Mouse (Mus musculus): Measurements from ENCODE around the gene Mms19. TPM values are rescaled to one million over a fixed set of nuclear protein-coding genes. Genes with fewer than 3 reads are reported as not detected.

Mms19 gene
- polyA plus RNA-seq, 1 experiment from 2014 or later: 27.5 TPM

DNA sequence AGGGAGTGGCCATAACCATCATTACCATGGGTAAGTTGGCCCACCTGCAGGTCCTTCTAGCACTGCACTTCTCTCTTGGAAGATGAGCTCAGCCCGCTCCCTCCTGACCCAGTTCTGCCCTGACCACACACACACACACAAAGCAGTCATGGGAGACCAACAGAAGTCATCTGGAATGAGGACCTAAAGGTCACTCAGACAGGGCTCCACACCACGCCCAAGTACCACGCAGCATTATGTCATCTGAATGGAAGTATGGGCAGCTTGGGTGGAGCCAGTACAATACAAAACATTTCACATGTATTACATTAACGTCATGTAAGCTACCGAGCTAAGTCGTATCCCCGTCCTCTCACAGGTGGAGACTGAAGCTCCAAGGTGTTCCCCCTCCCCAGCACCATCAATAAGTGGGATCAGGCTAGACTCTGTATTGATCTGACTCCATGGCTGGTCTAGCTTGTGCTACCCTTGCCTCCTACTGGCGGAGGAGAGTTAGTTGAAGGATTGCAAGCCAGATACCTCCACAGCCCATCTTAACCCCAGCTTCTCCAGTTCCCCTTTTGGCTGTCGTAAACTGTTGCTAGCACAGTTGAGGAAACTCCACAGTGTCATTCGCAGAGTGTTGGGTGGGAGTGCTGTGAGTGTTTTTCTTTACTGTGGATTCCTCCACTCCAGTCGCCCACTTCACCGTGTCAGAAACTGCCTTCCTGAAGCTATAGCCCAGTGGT is 20.5 kb upstream of the Mms19 start:
- Histone ChIP-seq H3K9ac (ENCODE audit: low read depth, low read length) (no peak overlapping the region), H3K27ac (replicated peaks; ENCODE audit: low read depth, low read length) (peak overlapping the region; percentile 84), H3K27me3 (replicated peaks; ENCODE audit: control insufficient read depth, insufficient read depth, low read length) (no peaks in the 10 kb centered on the region), H3K36me3 (ENCODE audit: control insufficient read depth, insufficient read depth, low read length) (no peaks in the 10 kb centered on the region), H3K4me3 (ENCODE audit: low read depth, low read length) (no peak overlapping the region), H3K4me2 (ENCODE audit: low read depth, low read length) (peak overlapping the region; percentile 6; the same call in 1 of the 2 replicates), H3K9me3 (ENCODE audit: control insufficient read depth, low read length) (no peaks in the 10 kb centered on the region), H3K4me1 (ENCODE audit: control insufficient read depth, insufficient read depth, low read length) (peaks cover 38% of the 10 kb centered on the region)
- no peak for ATAC-seq (ENCODE audit: low read depth)
- WGBS: 88% methylated on average over 12 of the region's 12 CpGs
- no peak for DNase-seq (ENCODE audit: low spot score)

GRCm38 (mm10) chr19:42000446-42000958 is 19.5 kb upstream of the Mms19 start:
- 0 out of 2 replicates have a peak overlapping the region, but pooled peaks have one; percentile 6 for H3K4me2 ChIP-seq (ENCODE audit: low read depth, low read length)
- peaks cover 32% of the 10 kb centered on the region for H3K4me1 ChIP-seq (ENCODE audit: control insufficient read depth, insufficient read depth, low read length)
- H3K9me3 ChIP-seq (ENCODE audit: control insufficient read depth, low read length): no peaks in the 10 kb centered on the region
- DNase-seq (ENCODE audit: low spot score) (peak; percentile 86), ATAC-seq (ENCODE audit: low read depth) (peak; percentile 76)
- no peak overlapping the region for H3K4me3 ChIP-seq (ENCODE audit: low read depth, low read length)
- no peak overlapping the region for H3K9ac ChIP-seq (ENCODE audit: low read depth, low read length)
- H3K36me3 ChIP-seq (ENCODE audit: control insufficient read depth, insufficient read depth, low read length): no peaks in the 10 kb centered on the region
- 15% methylated on average over 4 of the region's 4 CpGs for WGBS
- H3K27me3 ChIP-seq (replicated peaks; ENCODE audit: control insufficient read depth, insufficient read depth, low read length): no peaks in the 10 kb centered on the region
- H3K27ac ChIP-seq (replicated peaks; ENCODE audit: low read depth, low read length): peak overlapping the region; percentile 84

DNA sequence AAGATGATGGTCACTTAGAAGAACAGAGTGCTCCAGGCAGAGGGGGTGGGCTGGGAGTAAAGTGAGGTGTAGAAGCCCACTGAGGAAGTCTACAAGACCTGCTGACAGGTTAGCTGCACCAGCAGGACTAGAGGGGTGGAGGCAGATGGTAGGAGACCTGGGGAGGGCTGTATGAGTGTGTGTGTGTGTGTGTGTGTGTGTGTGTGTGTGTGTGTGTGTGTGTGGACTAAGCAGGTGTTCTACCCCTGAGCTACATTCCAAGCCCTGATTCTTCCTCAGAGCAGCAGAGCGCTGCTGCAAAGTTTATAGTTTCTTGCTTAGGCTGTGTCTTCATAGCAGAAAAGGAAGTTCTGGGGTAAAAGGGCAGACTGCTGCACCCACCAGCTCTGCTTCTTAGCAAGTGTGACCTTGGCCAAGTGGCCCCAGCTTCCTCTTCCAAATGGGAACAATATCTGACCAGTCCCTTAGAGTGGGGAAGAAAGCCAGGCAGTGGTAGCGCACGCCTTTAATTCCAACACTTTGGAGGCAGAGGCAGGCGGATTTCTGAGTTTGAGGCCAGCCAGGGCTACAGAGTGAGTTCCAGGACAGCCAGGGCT is 18.8 kb upstream of the Mms19 start:
- peak overlapping the region; percentile 84 for H3K27ac ChIP-seq (replicated peaks; ENCODE audit: low read depth, low read length)
- WGBS: 77% methylated on average over 4 of the region's 4 CpGs
- peaks cover 30% of the 10 kb centered on the region for H3K4me1 ChIP-seq (ENCODE audit: control insufficient read depth, insufficient read depth, low read length)
- ATAC-seq (ENCODE audit: low read depth) (no peak), DNase-seq (ENCODE audit: low spot score) (no peak)
- no peak overlapping the region for H3K9ac ChIP-seq (ENCODE audit: low read depth, low read length)
- H3K9me3 ChIP-seq (ENCODE audit: control insufficient read depth, low read length): no peaks in the 10 kb centered on the region
- no peaks in the 10 kb centered on the region for H3K36me3 ChIP-seq (ENCODE audit: control insufficient read depth, insufficient read depth, low read length)
- no peak overlapping the region for H3K4me3 ChIP-seq (ENCODE audit: low read depth, low read length)
- no peak overlapping the region for H3K4me2 ChIP-seq (ENCODE audit: low read depth, low read length)
- H3K27me3 ChIP-seq (replicated peaks; ENCODE audit: control insufficient read depth, insufficient read depth, low read length): no peaks in the 10 kb centered on the region

DNA sequence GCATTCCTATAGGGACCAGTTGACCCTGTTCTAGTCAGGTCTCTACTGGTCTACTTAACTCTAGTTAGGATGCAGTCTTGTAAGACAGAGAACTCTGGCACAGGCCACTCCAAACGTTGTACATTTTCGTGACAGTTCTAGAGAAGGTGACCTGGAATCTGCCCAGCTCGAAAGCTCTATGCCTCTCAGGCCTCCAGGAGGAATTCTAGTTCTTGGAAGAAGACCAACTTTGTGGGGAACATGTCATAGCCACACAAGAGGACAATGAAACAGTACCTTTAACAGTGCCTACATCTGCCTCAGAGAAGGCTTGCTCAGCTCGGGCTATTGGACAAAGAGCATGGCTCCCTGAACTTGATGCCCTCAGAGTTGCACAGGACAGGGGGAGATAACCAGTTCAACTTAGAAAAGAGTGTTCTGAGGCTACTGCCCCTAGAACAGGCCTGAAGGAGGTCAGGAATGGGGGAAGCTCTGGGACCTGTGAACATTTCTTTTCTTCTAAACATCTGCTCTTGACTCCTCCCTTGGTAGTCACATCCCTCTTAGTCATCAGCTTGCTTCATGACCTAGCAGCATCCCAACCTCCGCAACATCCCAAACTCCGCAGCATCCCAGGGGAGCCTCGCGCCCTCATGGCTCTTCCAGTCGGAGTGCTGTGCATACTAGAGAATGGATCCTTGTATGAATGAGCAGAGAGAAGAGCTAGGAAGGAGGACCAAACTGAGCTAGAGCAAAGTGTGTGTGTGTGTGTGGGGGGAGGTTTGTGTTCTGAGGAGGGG is 18.0 kb upstream of the Mms19 start:
- Histone ChIP-seq H3K27me3 (replicated peaks; ENCODE audit: control insufficient read depth, insufficient read depth, low read length) (no peaks in the 10 kb centered on the region), H3K9ac (ENCODE audit: low read depth, low read length) (no peak overlapping the region), H3K4me3 (ENCODE audit: low read depth, low read length) (no peak overlapping the region), H3K36me3 (ENCODE audit: control insufficient read depth, insufficient read depth, low read length) (no peaks in the 10 kb centered on the region), H3K4me1 (ENCODE audit: control insufficient read depth, insufficient read depth, low read length) (peaks cover 34% of the 10 kb centered on the region), H3K4me2 (ENCODE audit: low read depth, low read length) (no peak overlapping the region), H3K9me3 (ENCODE audit: control insufficient read depth, low read length) (no peaks in the 10 kb centered on the region), H3K27ac (replicated peaks; ENCODE audit: low read depth, low read length) (no peak overlapping the region)
- ATAC-seq (ENCODE audit: low read depth) (no peak), DNase-seq (ENCODE audit: low spot score) (no peak)
- WGBS: 80% methylated on average over 9 of the region's 9 CpGs

- Histone ChIP-seq H3K27me3 (replicated peaks; ENCODE audit: control insufficient read depth, insufficient read depth, low read length) (no peaks in the 10 kb centered on the region), H3K9me3 (ENCODE audit: control insufficient read depth, low read length) (no peaks in the 10 kb centered on the region), H3K27ac (replicated peaks; ENCODE audit: low read depth, low read length) (no peak overlapping the region), H3K4me3 (ENCODE audit: low read depth, low read length) (no peak overlapping the region), H3K4me2 (ENCODE audit: low read depth, low read length) (no peak overlapping the region), H3K36me3 (ENCODE audit: control insufficient read depth, insufficient read depth, low read length) (no peaks in the 10 kb centered on the region), H3K4me1 (ENCODE audit: control insufficient read depth, insufficient read depth, low read length) (peaks cover 43% of the 10 kb centered on the region), H3K9ac (ENCODE audit: low read depth, low read length) (no peak overlapping the region)
- DNase-seq (ENCODE audit: low spot score): no peak
- no peak for ATAC-seq (ENCODE audit: low read depth)
- WGBS: 77% methylated on average over 10 of the region's 10 CpGs
Measured at GRCm38 (mm10) chr19:41997090-41997489, 16.1 kb upstream of the Mms19 start.

- WGBS: 43% methylated on average over 1 of the region's 1 CpGs
- Histone ChIP-seq H3K27ac (replicated peaks; ENCODE audit: low read depth, low read length) (no peak overlapping the region), H3K9ac (ENCODE audit: low read depth, low read length) (no peak overlapping the region), H3K9me3 (ENCODE audit: control insufficient read depth, low read length) (no peaks in the 10 kb centered on the region), H3K27me3 (replicated peaks; ENCODE audit: control insufficient read depth, insufficient read depth, low read length) (no peaks in the 10 kb centered on the region), H3K4me2 (ENCODE audit: low read depth, low read length) (no peak overlapping the region), H3K36me3 (ENCODE audit: control insufficient read depth, insufficient read depth, low read length) (no peaks in the 10 kb centered on the region), H3K4me3 (ENCODE audit: low read depth, low read length) (no peak overlapping the region), H3K4me1 (ENCODE audit: control insufficient read depth, insufficient read depth, low read length) (peaks cover 32% of the 10 kb centered on the region)
- ATAC-seq (ENCODE audit: low read depth) (no peak), DNase-seq (ENCODE audit: low spot score) (no peak)
Measured at GRCm38 (mm10) chr19:41995483-41995882, 14.5 kb upstream of the Mms19 start.

DNA sequence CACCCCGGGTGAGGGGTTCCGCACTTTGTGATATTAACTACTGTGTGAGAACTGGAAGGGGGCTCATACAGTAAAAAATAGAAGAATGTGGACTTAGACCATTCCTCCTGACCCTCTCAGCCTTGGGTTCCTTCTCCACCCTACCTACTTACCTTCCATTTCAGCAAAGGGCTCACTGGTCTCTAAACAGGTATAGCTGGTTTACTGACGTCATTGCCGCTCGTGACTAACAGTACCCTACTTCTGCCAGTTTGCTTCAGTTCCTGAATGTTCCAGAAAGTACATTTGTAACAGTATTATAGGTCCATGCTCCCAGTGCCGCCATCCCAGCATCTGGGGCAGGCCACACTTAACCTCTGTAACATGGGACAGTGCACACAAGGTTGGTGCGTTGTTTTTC is 13.1 kb upstream of the Mms19 start:
- Histone ChIP-seq H3K36me3 (ENCODE audit: control insufficient read depth, insufficient read depth, low read length) (no peaks in the 10 kb centered on the region), H3K27ac (replicated peaks; ENCODE audit: low read depth, low read length) (0 out of 2 replicates have a peak overlapping the region, but pooled peaks have one; percentile 10), H3K9ac (ENCODE audit: low read depth, low read length) (no peak overlapping the region), H3K9me3 (ENCODE audit: control insufficient read depth, low read length) (no peaks in the 10 kb centered on the region), H3K4me2 (ENCODE audit: low read depth, low read length) (no peak overlapping the region), H3K4me3 (ENCODE audit: low read depth, low read length) (no peak overlapping the region), H3K27me3 (replicated peaks; ENCODE audit: control insufficient read depth, insufficient read depth, low read length) (no peaks in the 10 kb centered on the region), H3K4me1 (ENCODE audit: control insufficient read depth, insufficient read depth, low read length) (peaks cover 21% of the 10 kb centered on the region)
- no peak for ATAC-seq (ENCODE audit: low read depth)
- no peak for DNase-seq (ENCODE audit: low spot score)
- 88% methylated on average over 7 of the region's 7 CpGs for WGBS

DNA sequence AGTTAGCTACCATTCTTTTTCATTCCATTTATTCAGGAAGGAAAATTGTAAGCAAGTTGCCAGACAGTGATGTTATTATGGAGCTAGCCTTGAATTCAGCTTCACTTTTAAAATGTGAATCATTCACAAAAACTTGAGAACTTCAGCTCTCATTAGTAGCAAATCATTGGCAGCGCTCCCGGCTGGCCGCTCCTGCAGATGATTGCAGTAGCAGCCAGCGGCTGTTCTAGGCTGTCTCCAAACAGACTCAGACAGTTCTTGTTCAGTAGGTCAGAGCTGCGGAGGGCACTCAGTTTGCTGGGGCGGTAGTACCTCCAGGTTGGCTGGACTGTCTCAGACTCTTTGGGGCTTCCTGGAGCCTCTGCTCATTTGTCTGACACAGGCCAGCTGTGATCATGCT is 12.5 kb upstream of the Mms19 start:
- Histone ChIP-seq H3K36me3 (ENCODE audit: control insufficient read depth, insufficient read depth, low read length) (no peaks in the 10 kb centered on the region), H3K9me3 (ENCODE audit: control insufficient read depth, low read length) (no peaks in the 10 kb centered on the region), H3K4me3 (ENCODE audit: low read depth, low read length) (no peak overlapping the region), H3K4me1 (ENCODE audit: control insufficient read depth, insufficient read depth, low read length) (peaks cover 17% of the 10 kb centered on the region), H3K9ac (ENCODE audit: low read depth, low read length) (no peak overlapping the region), H3K27me3 (replicated peaks; ENCODE audit: control insufficient read depth, insufficient read depth, low read length) (no peaks in the 10 kb centered on the region), H3K4me2 (ENCODE audit: low read depth, low read length) (no peak overlapping the region), H3K27ac (replicated peaks; ENCODE audit: low read depth, low read length) (peak overlapping the region; percentile 39; the same call in 1 of the 2 replicates)
- peak; percentile 51; the same call in 1 of the 2 replicates for ATAC-seq (ENCODE audit: low read depth)
- 34% methylated on average over 6 of the region's 6 CpGs for WGBS
- peak; percentile 91 for DNase-seq (ENCODE audit: low spot score)
